In the genomic region with DNA sequence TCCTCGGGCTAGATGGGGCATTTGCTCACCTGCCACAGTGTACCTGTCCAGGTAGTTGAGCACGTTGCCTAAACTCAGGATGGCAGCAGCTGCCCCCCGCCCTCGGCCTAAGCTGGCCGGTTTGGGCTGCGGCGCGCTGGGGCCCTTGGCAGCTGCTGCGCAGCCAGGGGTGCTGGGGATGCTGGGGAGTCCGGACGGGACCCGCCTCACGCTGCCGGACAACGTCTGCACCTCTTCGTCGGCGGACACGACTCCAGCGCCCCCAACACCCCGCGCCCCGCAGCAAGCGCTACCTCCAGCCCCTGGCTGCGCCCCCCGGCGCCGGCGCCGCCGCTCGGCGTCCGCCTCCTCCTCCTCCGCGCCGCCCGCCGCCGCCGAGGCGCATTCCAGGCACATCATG, we compare ENCODE assay signal across 7 mouse cellular contexts. TPM values are rescaled to one million over a fixed set of nuclear protein-coding genes. Genes with fewer than 3 reads are reported as not detected.
DNase-seq lines count a peak whose midpoint lies in the region; ATAC-seq lines count a peak whose summit lies in the region.

No protein-coding gene starts in this region.

- WGBS in embryonic facial prominence, embryonic 12.5 days = under 1% methylated on average over 32 of the region's 42 CpGs
- under 1% methylated on average over 39 of the region's 42 CpGs for WGBS in hindbrain, embryonic 13.5 days
- WGBS in midbrain, embryonic 15.5 days = 0% methylated on average over 32 of the region's 42 CpGs

- H3K9me3 ChIP-seq in embryonic facial prominence, embryonic 12.5 days = no peaks in the 10 kb centered on the region
- no peaks in the 10 kb centered on the region for H3K9me3 ChIP-seq in hindbrain, embryonic 13.5 days
- H3K9me3 ChIP-seq in midbrain, embryonic 15.5 days = no peaks in the 10 kb centered on the region

- H3K36me3 ChIP-seq in embryonic facial prominence, embryonic 12.5 days = no peaks in the 10 kb centered on the region
- no peaks in the 10 kb centered on the region for H3K36me3 ChIP-seq in hindbrain, embryonic 13.5 days
- H3K36me3 ChIP-seq in midbrain, embryonic 15.5 days (replicated peaks) = no peaks in the 10 kb centered on the region

- DNase-seq in left cerebral cortex, postnatal 4 days = peak; percentile 31
- no peak for DNase-seq in left cerebral cortex, adult 18-20 months (ENCODE audit: low spot score in 2 of 2)
- no peak for DNase-seq in cerebellum, postnatal 36 days

- intact Hi-C loops in left cerebral cortex, postnatal 4 days (cut with DNase I) = no loop called here

- H3K27ac ChIP-seq in embryonic facial prominence, embryonic 12.5 days = no peak overlapping the region
- H3K27ac ChIP-seq in hindbrain, embryonic 13.5 days = peak overlapping the region; percentile 95
- H3K27ac ChIP-seq in midbrain, embryonic 15.5 days = peak overlapping the region; percentile 81

- peaks cover 16% of the 10 kb centered on the region for H3K4me1 ChIP-seq in embryonic facial prominence, embryonic 12.5 days
- peaks cover 50% of the 10 kb centered on the region for H3K4me1 ChIP-seq in hindbrain, embryonic 13.5 days (replicated peaks)
- H3K4me1 ChIP-seq in midbrain, embryonic 15.5 days = peaks cover 39% of the 10 kb centered on the region

- H3K4me2 ChIP-seq in embryonic facial prominence, embryonic 12.5 days (replicated peaks) = peak overlapping the region; percentile 98
- peak overlapping the region; percentile 76 for H3K4me2 ChIP-seq in hindbrain, embryonic 13.5 days
- peak overlapping the region; percentile 63 for H3K4me2 ChIP-seq in midbrain, embryonic 15.5 days

- ATAC-seq in embryonic facial prominence, embryonic 12.5 days (ENCODE audit: insufficient number of reproducible peaks, insufficient read depth, low FRiP score, low TSS enrichment) = no peak; the same call in 1 of the 2 replicates
- peak; percentile 21 for ATAC-seq in hindbrain, embryonic 13.5 days (ENCODE audit: low FRiP score)
- ATAC-seq in midbrain, embryonic 15.5 days (replicated peaks) = peak; percentile 52
- ATAC-seq in granulocyte monocyte progenitor cell, adult 5-6 weeks (replicated peaks; ENCODE audit: poor library complexity, severe bottlenecking) = no peak

- H3K27me3 ChIP-seq in embryonic facial prominence, embryonic 12.5 days = peaks cover 49% of the 10 kb centered on the region
- H3K27me3 ChIP-seq in hindbrain, embryonic 13.5 days = peaks cover 20% of the 10 kb centered on the region; the same call in 1 of the 2 replicates
- H3K27me3 ChIP-seq in midbrain, embryonic 15.5 days (replicated peaks) = no peaks in the 10 kb centered on the region

- peak overlapping the region; percentile 57 for H3K4me3 ChIP-seq in embryonic facial prominence, embryonic 12.5 days
- H3K4me3 ChIP-seq in hindbrain, embryonic 13.5 days = peak overlapping the region; percentile 76
- peak overlapping the region; percentile 61 for H3K4me3 ChIP-seq in midbrain, embryonic 15.5 days

- H3K9ac ChIP-seq in embryonic facial prominence, embryonic 12.5 days = peak overlapping the region; percentile 59
- H3K9ac ChIP-seq in hindbrain, embryonic 13.5 days = peak overlapping the region; percentile 95
- H3K9ac ChIP-seq in midbrain, embryonic 15.5 days = peak overlapping the region; percentile 70

RNA-seq across cellular contexts. Expression of a gene that starts 0.3 kb away (rescaled TPM):
- 10 to 100 TPM; 36.5 to 37.0 TPM for total RNA-seq in left cerebral cortex, postnatal 4 days (2021)
- 10 to 100 TPM; 53.7 to 55.4 TPM for total RNA-seq in left cerebral cortex, adult 18-20 months (2021)
- polyA plus RNA-seq in embryonic facial prominence, embryonic 12.5 days (2016; fragmentation: Nextera tagmentation; extraction: Ambion mirVana) = 3.9 and 4.3 TPM in 2 replicates
- polyA plus RNA-seq in hindbrain, embryonic 13.5 days (2015; fragmentation: Nextera tagmentation; extraction: Ambion mirVana) = 8.4 and 9.7 TPM in 2 replicates
- 10.7 and 11.6 TPM in 2 replicates for polyA plus RNA-seq in midbrain, embryonic 15.5 days (2015; fragmentation: Nextera tagmentation; extraction: Ambion mirVana)
- total RNA-seq in granulocyte monocyte progenitor cell, adult 5-6 weeks (2014; fragmentation: Nextera tagmentation) = 27.1 and 41.2 TPM in 2 replicates
- 5.6 TPM in 2 replicates for total RNA-seq in granulocyte monocyte progenitor cell, adult 5-6 weeks (2017)

RNA-seq across cellular contexts. Expression of a gene that starts 48.2 kb away (rescaled TPM):
- total RNA-seq in left cerebral cortex, postnatal 4 days (2021) = 10 to 100 TPM; 68.3 to 77.3 TPM
- 10 to 100 TPM; 53.3 to 53.6 TPM for total RNA-seq in left cerebral cortex, adult 18-20 months (2021)
- polyA plus RNA-seq in embryonic facial prominence, embryonic 12.5 days (2016; fragmentation: Nextera tagmentation; extraction: Ambion mirVana) = 148 and 172 TPM in 2 replicates
- polyA plus RNA-seq in hindbrain, embryonic 13.5 days (2015; fragmentation: Nextera tagmentation; extraction: Ambion mirVana) = 74.5 and 79.9 TPM in 2 replicates
- polyA plus RNA-seq in midbrain, embryonic 15.5 days (2015; fragmentation: Nextera tagmentation; extraction: Ambion mirVana) = 67.5 and 69.4 TPM in 2 replicates
- total RNA-seq in granulocyte monocyte progenitor cell, adult 5-6 weeks (2014; fragmentation: Nextera tagmentation) = 172 and 173 TPM in 2 replicates
- 132 and 239 TPM in 2 replicates for total RNA-seq in granulocyte monocyte progenitor cell, adult 5-6 weeks (2017)

RNA-seq across cellular contexts. Expression of a gene that starts 54.1 kb away (rescaled TPM):
- total RNA-seq in left cerebral cortex, postnatal 4 days (2021) = not detected
- total RNA-seq in left cerebral cortex, adult 18-20 months (2021) = under 1 TPM in 1 of 2 experiments, not detected in 1; 0.23 TPM
- 0.09 and 0.32 TPM in 2 replicates for polyA plus RNA-seq in embryonic facial prominence, embryonic 12.5 days (2016; fragmentation: Nextera tagmentation; extraction: Ambion mirVana)
- polyA plus RNA-seq in hindbrain, embryonic 13.5 days (2015; fragmentation: Nextera tagmentation; extraction: Ambion mirVana) = not detected in 2 replicates
- polyA plus RNA-seq in midbrain, embryonic 15.5 days (2015; fragmentation: Nextera tagmentation; extraction: Ambion mirVana) = not detected in 2 replicates
- not detected in 2 replicates for total RNA-seq in granulocyte monocyte progenitor cell, adult 5-6 weeks (2014; fragmentation: Nextera tagmentation)
- not detected in 2 replicates for total RNA-seq in granulocyte monocyte progenitor cell, adult 5-6 weeks (2017)

Comparison
In these comparisons a context has a peak if more than half of its experiments do, and no peak if none do; other contexts are left out.
1. ATAC-seq: peak in hindbrain, embryonic 13.5 days (single experiment) and midbrain, embryonic 15.5 days (single experiment); none in embryonic facial prominence, embryonic 12.5 days (single experiment) and granulocyte monocyte progenitor cell, adult 5-6 weeks (single experiment).
2. Peak in every context shown above with its lines, with median percentiles within 50 percentile points of each other: H3K4me2 ChIP-seq, H3K4me3 ChIP-seq and H3K9ac ChIP-seq.